Mouse (Mus musculus) bone marrow macrophage, adult 2 months (primary cell): ENCODE measurements around the gene Dmtf1.

Experiments
- CTCF ChIP-seq: IDR thresholded peaks from 2 replicates; pipeline ENCODE4 v1.5.1; 2012; ENCODE audit warnings: low read depth, mild to moderate bottlenecking, low read length, moderate library complexity
- POLR2A ChIP-seq: IDR thresholded peaks from 2 replicates; pipeline ENCODE4 v1.6.1; 2012; ENCODE audit warnings: mild to moderate bottlenecking, low read depth, low read length, borderline replicate concordance

GRCm38 (mm10) chr5:9100207-9100848 lies 61.2 kb downstream of the Dmtf1 start, which contains the start of gene Tmem243:
- no peak for TF ChIP-seq CTCF
- peak; percentile 92; the same call in 1 of the 2 replicates for TF ChIP-seq POLR2A
